Mouse (Mus musculus): ENCODE results near the gene Rhobtb1. TPM values are rescaled to one million over a fixed set of nuclear protein-coding genes. Genes with fewer than 3 reads are reported as not detected.

Rhobtb1 gene
- polyA plus RNA-seq, 1 experiment from 2014 or later: 18.3 TPM

- Histone ChIP-seq H3K36me3 (ENCODE audit: control insufficient read depth, insufficient read depth, low read length) (no peaks in the 10 kb centered on the region), H3K27me3 (ENCODE audit: control insufficient read depth, insufficient read depth, low read length) (no peaks in the 10 kb centered on the region), H3K9me3 (ENCODE audit: control insufficient read depth, low read length) (no peaks in the 10 kb centered on the region), H3K27ac (ENCODE audit: low read depth, low read length) (no peak overlapping the region), H3K4me1 (replicated peaks; ENCODE audit: control insufficient read depth, insufficient read depth, low read length) (no peaks in the 10 kb centered on the region), H3K4me2 (replicated peaks; ENCODE audit: low read depth, low read length) (no peak overlapping the region), H3K4me3 (ENCODE audit: low read depth, low read length) (no peak overlapping the region), H3K9ac (ENCODE audit: low read depth, low read length) (no peak overlapping the region)
- DNase-seq (ENCODE audit: low spot score) (no peak), ATAC-seq (ENCODE audit: low FRiP score) (no peak)
- WGBS: 92% methylated on average over 12 of the region's 12 CpGs
Measured at GRCm38 (mm10) chr10:69328029-69328655, 176.9 kb downstream of the Rhobtb1 start.

DNA sequence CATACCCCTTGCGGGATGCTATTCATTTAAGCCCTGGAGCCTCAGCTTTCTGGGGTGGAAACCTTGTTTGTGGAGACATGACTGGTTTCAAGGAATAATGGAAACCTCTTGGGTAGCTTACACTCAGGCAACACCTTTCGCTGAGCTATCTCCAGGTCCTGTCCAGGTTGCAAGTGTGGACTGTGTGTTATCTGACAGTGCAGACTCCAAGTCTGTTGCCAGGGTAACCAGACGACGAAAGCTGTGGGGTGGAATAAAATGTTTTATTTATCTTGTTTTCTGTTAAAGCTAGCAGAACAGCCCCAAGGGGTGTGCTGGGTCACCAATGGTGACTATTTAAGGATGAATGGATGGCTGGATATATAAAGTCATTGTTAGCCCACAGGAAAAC lies 177.4 kb downstream of the Rhobtb1 start:
- Histone ChIP-seq H3K9me3 (ENCODE audit: control insufficient read depth, low read length) (no peaks in the 10 kb centered on the region), H3K4me2 (replicated peaks; ENCODE audit: low read depth, low read length) (no peak overlapping the region), H3K4me1 (replicated peaks; ENCODE audit: control insufficient read depth, insufficient read depth, low read length) (no peaks in the 10 kb centered on the region), H3K36me3 (ENCODE audit: control insufficient read depth, insufficient read depth, low read length) (no peaks in the 10 kb centered on the region), H3K4me3 (ENCODE audit: low read depth, low read length) (no peak overlapping the region), H3K27me3 (ENCODE audit: control insufficient read depth, insufficient read depth, low read length) (no peaks in the 10 kb centered on the region), H3K27ac (ENCODE audit: low read depth, low read length) (no peak overlapping the region), H3K9ac (ENCODE audit: low read depth, low read length) (no peak overlapping the region)
- DNase-seq (ENCODE audit: low spot score) (no peak), ATAC-seq (ENCODE audit: low FRiP score) (no peak)
- 83% methylated on average over 4 of the region's 4 CpGs for WGBS

GRCm38 (mm10) chr10:69331231-69331630 lies 180.0 kb downstream of the Rhobtb1 start:
- Histone ChIP-seq H3K9ac (ENCODE audit: low read depth, low read length) (no peak overlapping the region), H3K4me2 (replicated peaks; ENCODE audit: low read depth, low read length) (no peak overlapping the region), H3K4me3 (ENCODE audit: low read depth, low read length) (no peak overlapping the region), H3K36me3 (ENCODE audit: control insufficient read depth, insufficient read depth, low read length) (0 out of 2 replicates have a peak, but pooled peaks cover 1% of the 10 kb centered on the region), H3K27me3 (ENCODE audit: control insufficient read depth, insufficient read depth, low read length) (no peaks in the 10 kb centered on the region), H3K27ac (ENCODE audit: low read depth, low read length) (no peak overlapping the region), H3K9me3 (ENCODE audit: control insufficient read depth, low read length) (no peaks in the 10 kb centered on the region), H3K4me1 (replicated peaks; ENCODE audit: control insufficient read depth, insufficient read depth, low read length) (no peaks in the 10 kb centered on the region)
- ATAC-seq (ENCODE audit: low FRiP score) (no peak), DNase-seq (ENCODE audit: low spot score) (no peak)
- WGBS: 87% methylated on average over 6 of the region's 6 CpGs

GRCm38 (mm10) chr10:69333212-69333611 lies 182.0 kb downstream of the Rhobtb1 start:
- H3K9me3 ChIP-seq (ENCODE audit: control insufficient read depth, low read length): no peaks in the 10 kb centered on the region
- ATAC-seq (ENCODE audit: low FRiP score) (no peak), DNase-seq (ENCODE audit: low spot score) (no peak)
- no peak overlapping the region for H3K9ac ChIP-seq (ENCODE audit: low read depth, low read length)
- no peak overlapping the region for H3K4me2 ChIP-seq (replicated peaks; ENCODE audit: low read depth, low read length)
- H3K36me3 ChIP-seq (ENCODE audit: control insufficient read depth, insufficient read depth, low read length): peaks cover 9% of the 10 kb centered on the region; the same call in 1 of the 2 replicates
- no peak overlapping the region for H3K4me3 ChIP-seq (ENCODE audit: low read depth, low read length)
- 91% methylated on average over 11 of the region's 11 CpGs for WGBS
- H3K27me3 ChIP-seq (ENCODE audit: control insufficient read depth, insufficient read depth, low read length): no peaks in the 10 kb centered on the region
- no peaks in the 10 kb centered on the region for H3K4me1 ChIP-seq (replicated peaks; ENCODE audit: control insufficient read depth, insufficient read depth, low read length)
- H3K27ac ChIP-seq (ENCODE audit: low read depth, low read length): no peak overlapping the region

GRCm38 (mm10) chr10:69334271-69335194 lies 183.3 kb downstream of the Rhobtb1 start:
- Histone ChIP-seq H3K9me3 (ENCODE audit: control insufficient read depth, low read length) (no peaks in the 10 kb centered on the region), H3K4me3 (ENCODE audit: low read depth, low read length) (no peak overlapping the region), H3K4me2 (replicated peaks; ENCODE audit: low read depth, low read length) (no peak overlapping the region), H3K9ac (ENCODE audit: low read depth, low read length) (no peak overlapping the region), H3K27ac (ENCODE audit: low read depth, low read length) (no peak overlapping the region), H3K4me1 (replicated peaks; ENCODE audit: control insufficient read depth, insufficient read depth, low read length) (no peaks in the 10 kb centered on the region), H3K27me3 (ENCODE audit: control insufficient read depth, insufficient read depth, low read length) (no peaks in the 10 kb centered on the region), H3K36me3 (ENCODE audit: control insufficient read depth, insufficient read depth, low read length) (peaks cover 9% of the 10 kb centered on the region; the same call in 1 of the 2 replicates)
- ATAC-seq (ENCODE audit: low FRiP score) (no peak), DNase-seq (ENCODE audit: low spot score) (no peak)
- 83% methylated on average over 16 of the region's 16 CpGs for WGBS

DNA sequence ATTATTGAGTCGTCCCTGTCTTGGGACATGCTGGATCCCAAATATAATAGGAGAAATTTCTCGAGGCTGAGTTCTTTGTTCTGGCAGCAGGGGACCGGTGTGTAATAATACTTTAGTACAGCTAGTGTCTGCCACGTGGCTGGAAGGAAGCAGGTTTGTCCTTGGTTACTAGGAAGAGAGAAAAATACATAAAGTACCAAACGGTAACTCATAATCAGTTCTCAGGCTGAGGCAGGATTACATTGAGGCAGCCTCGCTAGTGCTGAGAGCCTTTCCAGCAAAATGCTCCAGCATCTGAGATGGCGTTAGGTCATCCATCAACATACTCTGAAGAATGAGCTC lies 183.9 kb downstream of the Rhobtb1 start:
- Histone ChIP-seq H3K9ac (ENCODE audit: low read depth, low read length) (no peak overlapping the region), H3K36me3 (ENCODE audit: control insufficient read depth, insufficient read depth, low read length) (peaks cover 9% of the 10 kb centered on the region), H3K27me3 (ENCODE audit: control insufficient read depth, insufficient read depth, low read length) (no peaks in the 10 kb centered on the region), H3K4me3 (ENCODE audit: low read depth, low read length) (no peak overlapping the region), H3K27ac (ENCODE audit: low read depth, low read length) (no peak overlapping the region), H3K4me2 (replicated peaks; ENCODE audit: low read depth, low read length) (no peak overlapping the region), H3K4me1 (replicated peaks; ENCODE audit: control insufficient read depth, insufficient read depth, low read length) (no peaks in the 10 kb centered on the region), H3K9me3 (ENCODE audit: control insufficient read depth, low read length) (no peaks in the 10 kb centered on the region)
- 71% methylated on average over 7 of the region's 7 CpGs for WGBS
- ATAC-seq (ENCODE audit: low FRiP score) (no peak), DNase-seq (ENCODE audit: low spot score) (no peak)

DNA sequence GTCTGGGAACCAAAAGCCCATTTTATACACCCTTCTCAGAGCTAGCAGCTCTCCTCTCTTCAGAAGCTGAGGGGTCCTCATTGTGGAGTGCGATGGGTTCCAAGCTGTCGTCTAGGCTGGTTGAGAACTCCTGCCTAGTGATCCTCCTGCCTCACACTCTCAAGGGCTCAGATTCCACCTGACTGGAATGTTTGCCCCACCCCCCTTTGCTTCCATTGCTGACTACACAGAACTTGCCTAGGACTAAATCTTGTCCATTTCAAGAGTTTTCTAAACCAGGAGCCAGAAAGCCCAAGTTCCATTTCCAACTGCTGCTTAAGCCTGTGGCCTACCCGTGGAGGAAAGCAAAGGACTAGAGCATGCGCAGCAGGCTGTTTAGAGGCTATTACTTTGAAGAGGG lies 184.4 kb downstream of the Rhobtb1 start:
- H3K4me2 ChIP-seq (replicated peaks; ENCODE audit: low read depth, low read length): no peak overlapping the region
- WGBS: 82% methylated on average over 4 of the region's 4 CpGs
- H3K36me3 ChIP-seq (ENCODE audit: control insufficient read depth, insufficient read depth, low read length): peaks cover 12% of the 10 kb centered on the region
- no peak overlapping the region for H3K4me3 ChIP-seq (ENCODE audit: low read depth, low read length)
- H3K27ac ChIP-seq (ENCODE audit: low read depth, low read length): no peak overlapping the region
- H3K27me3 ChIP-seq (ENCODE audit: control insufficient read depth, insufficient read depth, low read length): no peaks in the 10 kb centered on the region
- H3K9me3 ChIP-seq (ENCODE audit: control insufficient read depth, low read length): no peaks in the 10 kb centered on the region
- H3K9ac ChIP-seq (ENCODE audit: low read depth, low read length): no peak overlapping the region
- no peaks in the 10 kb centered on the region for H3K4me1 ChIP-seq (replicated peaks; ENCODE audit: control insufficient read depth, insufficient read depth, low read length)
- ATAC-seq (ENCODE audit: low FRiP score) (no peak), DNase-seq (ENCODE audit: low spot score) (no peak)

- H3K4me3 ChIP-seq (ENCODE audit: low read depth, low read length): no peak overlapping the region
- H3K27me3 ChIP-seq (ENCODE audit: control insufficient read depth, insufficient read depth, low read length): no peaks in the 10 kb centered on the region
- no peak overlapping the region for H3K27ac ChIP-seq (ENCODE audit: low read depth, low read length)
- WGBS: 93% methylated on average over 11 of the region's 11 CpGs
- no peak overlapping the region for H3K4me2 ChIP-seq (replicated peaks; ENCODE audit: low read depth, low read length)
- H3K36me3 ChIP-seq (ENCODE audit: control insufficient read depth, insufficient read depth, low read length): peaks cover 12% of the 10 kb centered on the region
- no peak overlapping the region for H3K9ac ChIP-seq (ENCODE audit: low read depth, low read length)
- no peak for DNase-seq (ENCODE audit: low spot score)
- no peaks in the 10 kb centered on the region for H3K9me3 ChIP-seq (ENCODE audit: control insufficient read depth, low read length)
- no peak for ATAC-seq (ENCODE audit: low FRiP score)
- H3K4me1 ChIP-seq (replicated peaks; ENCODE audit: control insufficient read depth, insufficient read depth, low read length): no peaks in the 10 kb centered on the region
Measured at GRCm38 (mm10) chr10:69336219-69336618, 185.0 kb downstream of the Rhobtb1 start.

DNA sequence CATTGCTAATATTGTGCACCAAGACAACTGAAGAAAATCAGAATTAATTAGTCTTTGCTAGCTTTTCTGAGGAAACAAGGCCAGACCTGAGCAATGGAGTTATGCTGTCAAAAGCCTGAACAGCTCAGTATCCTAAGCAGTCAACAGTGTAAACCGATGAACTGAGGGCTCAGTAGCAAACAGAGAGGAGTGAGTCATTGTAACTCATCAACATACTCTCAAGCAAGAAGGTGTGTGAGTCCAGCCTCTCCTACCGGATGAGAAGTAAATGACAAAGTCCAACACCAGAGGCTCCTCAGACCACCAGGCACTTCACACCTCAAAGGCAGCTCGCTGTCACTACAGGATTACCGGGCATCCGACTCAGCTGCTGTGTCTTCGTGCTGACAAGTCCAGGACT lies 188.8 kb downstream of the Rhobtb1 start:
- Histone ChIP-seq H3K9ac (ENCODE audit: low read depth, low read length) (no peak overlapping the region), H3K36me3 (ENCODE audit: control insufficient read depth, insufficient read depth, low read length) (peaks cover 27% of the 10 kb centered on the region), H3K4me2 (replicated peaks; ENCODE audit: low read depth, low read length) (no peak overlapping the region), H3K27ac (ENCODE audit: low read depth, low read length) (no peak overlapping the region), H3K27me3 (ENCODE audit: control insufficient read depth, insufficient read depth, low read length) (no peaks in the 10 kb centered on the region), H3K4me3 (ENCODE audit: low read depth, low read length) (no peak overlapping the region), H3K9me3 (ENCODE audit: control insufficient read depth, low read length) (no peaks in the 10 kb centered on the region), H3K4me1 (replicated peaks; ENCODE audit: control insufficient read depth, insufficient read depth, low read length) (no peaks in the 10 kb centered on the region)
- no peak for DNase-seq (ENCODE audit: low spot score)
- ATAC-seq (ENCODE audit: low FRiP score): no peak
- WGBS: 95% methylated on average over 6 of the region's 6 CpGs

All from hindbrain, embryonic 11.5 days (tissue).